Mouse (Mus musculus) limb, embryonic 14.5 days (tissue): Measurements from ENCODE around the gene Taf5l. TPM values are rescaled to one million over a fixed set of nuclear protein-coding genes. Genes with fewer than 3 reads are reported as not detected.
A peak's percentile ranks its signal among the peaks of the same experiment; 100 is the strongest.

Source experiments
- ATAC-seq: fragments of 200-750 bp; cut with Nextera tagmentation; 2 replicates; pipeline ENCODE4 v1.8.0; 2017; ENCODE audit warnings: low read depth, moderate number of reproducible peaks, moderate TSS enrichment; ENCODE audit not compliant: low FRiP score
- DNase-seq: peaks from one replicate; pipeline ENCODE4 v3.0.0-alpha.2; 2015; ENCODE audit warnings: low spot score
- H3K27ac ChIP-seq: fragments of 300-500 bp; sonication (generic); replicated peaks from 2 replicates; pipeline ENCODE4 v1.5.1; 2014; ENCODE audit warnings: low read depth, mild to moderate bottlenecking, low read length, moderate library complexity, mixed read lengths
- H3K27me3 ChIP-seq: fragments of 300-500 bp; sonication (generic); 2 replicates; pipeline ENCODE4 v1.6.1; 2014; ENCODE audit warnings: low read length, mixed read lengths; ENCODE audit not compliant: control insufficient read depth, insufficient read depth
- H3K36me3 ChIP-seq: fragments of 300-500 bp; sonication (generic); 2 replicates; pipeline ENCODE4 v1.6.1; 2014; ENCODE audit warnings: mild to moderate bottlenecking, low read length, moderate library complexity, mixed read lengths; ENCODE audit not compliant: control insufficient read depth, insufficient read depth
- H3K4me1 ChIP-seq: fragments of 300-500 bp; sonication (generic); 2 replicates; pipeline ENCODE4 v1.6.1; 2014; ENCODE audit warnings: antibody characterized with exemption, low read length, mixed read lengths; ENCODE audit not compliant: control insufficient read depth, insufficient read depth
- H3K4me2 ChIP-seq: fragments of 300-500 bp; sonication (generic); replicated peaks from 2 replicates; pipeline ENCODE4 v1.6.1; 2014; ENCODE audit warnings: low read depth, mild to moderate bottlenecking, low read length, moderate library complexity; ENCODE audit not compliant: severe bottlenecking
- H3K4me3 ChIP-seq: fragments of 300-500 bp; sonication (generic); replicated peaks from 2 replicates; pipeline ENCODE4 v1.5.1; 2014; ENCODE audit warnings: low read length
- H3K9ac ChIP-seq: fragments of 300-500 bp; sonication (generic); 2 replicates; pipeline ENCODE4 v1.6.1; 2014; ENCODE audit warnings: mild to moderate bottlenecking, low read depth, low read length, moderate library complexity; ENCODE audit not compliant: severe bottlenecking
- H3K9me3 ChIP-seq: fragments of 300-500 bp; sonication (generic); 2 replicates; pipeline ENCODE4 v1.6.1; 2016; ENCODE audit warnings: low read length; ENCODE audit not compliant: control insufficient read depth
- POLR2A ChIP-seq: fragments of 200-500 bp; IDR thresholded peaks from 2 replicates; pipeline ENCODE4 v1.8.0; 2012; ENCODE audit warnings: inconsistent platforms, mild to moderate bottlenecking, moderate library complexity, borderline replicate concordance; ENCODE audit not compliant: insufficient read depth, insufficient read length; ENCODE audit errors: extremely low read depth
- WGBS: fragments of 180-500 bp; shearing (Covaris S2); extraction: QIAGEN DNeasy Blood & Tissue Kit; methylation state at CpG from one replicate; pipeline ENCODE4 v1.1.7; 2014; 5-methylcytosine and 5-hydroxymethylcytosine counted together
- polyA plus RNA-seq, 2 experiments: library from polyadenylated mRNA; depleted of rRNA in 1 of 2; stranded (reverse) in 1 of 2; unstranded in 1 of 2; fragments of >200 nt; fragmentation: Nextera tagmentation in 1 of 2; extraction: Ambion mirVana in 1 of 2; gene quantifications; 2 replicates each; pipeline versions ENCODE4 v1.2.1 to v1.2.3; 2012 to 2014

The Taf5l gene
- polyA plus RNA-seq, 2 experiments, result 38.8 to 48.8 TPM

GRCm38 (mm10) chr8:123959473-123959872 lies 61.7 kb downstream of the Taf5l start:
- Histone ChIP-seq H3K9ac (no peak overlapping the region), H3K4me3 (no peak overlapping the region), H3K27ac (no peak overlapping the region), H3K4me1 (no peaks in the 10 kb centered on the region), H3K4me2 (no peak overlapping the region), H3K9me3 (no peaks in the 10 kb centered on the region), H3K36me3 (peaks cover 29% of the 10 kb centered on the region), H3K27me3 (no peaks in the 10 kb centered on the region)
- 88% methylated on average over 6 of the region's 6 CpGs for WGBS
- DNase-seq (no peak), ATAC-seq (no peak)
- no peak for TF ChIP-seq POLR2A

GRCm38 (mm10) chr8:123958130-123958529 lies 63.1 kb downstream of the Taf5l start:
- TF ChIP-seq POLR2A, result no peak
- Histone ChIP-seq H3K4me1 (no peaks in the 10 kb centered on the region), H3K36me3 (peaks cover 36% of the 10 kb centered on the region), H3K4me3 (no peak overlapping the region), H3K9ac (no peak overlapping the region), H3K4me2 (no peak overlapping the region), H3K27me3 (no peaks in the 10 kb centered on the region), H3K27ac (no peak overlapping the region), H3K9me3 (no peaks in the 10 kb centered on the region)
- 74% methylated on average over 17 of the region's 17 CpGs for WGBS
- ATAC-seq (no peak), DNase-seq (no peak)

- H3K4me1 ChIP-seq, result no peaks in the 10 kb centered on the region; the same call in 1 of the 2 replicates
- H3K9me3 ChIP-seq, result no peaks in the 10 kb centered on the region
- 94% methylated on average over 8 of the region's 8 CpGs for WGBS
- TF ChIP-seq POLR2A, result no peak
- H3K9ac ChIP-seq, result no peak overlapping the region
- no peaks in the 10 kb centered on the region for H3K27me3 ChIP-seq
- DNase-seq (no peak), ATAC-seq (no peak)
- H3K4me2 ChIP-seq, result no peak overlapping the region
- H3K36me3 ChIP-seq, result peaks cover 25% of the 10 kb centered on the region
- H3K4me3 ChIP-seq, result no peak overlapping the region
- H3K27ac ChIP-seq, result no peak overlapping the region
Observed at GRCm38 (mm10) chr8:123954246-123954645, 67.0 kb downstream of the Taf5l start.

GRCm38 (mm10) chr8:123953686-123954085 lies 67.5 kb downstream of the Taf5l start:
- Histone ChIP-seq H3K9me3 (no peaks in the 10 kb centered on the region), H3K36me3 (peaks cover 25% of the 10 kb centered on the region), H3K4me2 (no peak overlapping the region), H3K27me3 (no peaks in the 10 kb centered on the region), H3K27ac (no peak overlapping the region), H3K4me1 (no peaks in the 10 kb centered on the region; the same call in 1 of the 2 replicates), H3K9ac (no peak overlapping the region), H3K4me3 (no peak overlapping the region)
- ATAC-seq (no peak), DNase-seq (no peak)
- 77% methylated on average over 8 of the region's 8 CpGs for WGBS
- TF ChIP-seq POLR2A, result no peak

- DNase-seq (peak; percentile 73), ATAC-seq (no peak; the same call in 1 of the 2 replicates)
- H3K4me1 ChIP-seq, result peaks cover 6% of the 10 kb centered on the region
- WGBS, result 36% methylated on average over 10 of the region's 10 CpGs
- H3K4me2 ChIP-seq, result peak overlapping the region; percentile 87
- peak overlapping the region; percentile 94 for H3K4me3 ChIP-seq
- no peak for TF ChIP-seq POLR2A
- peak overlapping the region; percentile 76 for H3K9ac ChIP-seq
- peaks cover 28% of the 10 kb centered on the region for H3K36me3 ChIP-seq
- H3K9me3 ChIP-seq, result no peaks in the 10 kb centered on the region
- H3K27me3 ChIP-seq, result no peaks in the 10 kb centered on the region
- H3K27ac ChIP-seq, result no peak overlapping the region
Observed at GRCm38 (mm10) chr8:123950077-123950802, 71.0 kb downstream of the Taf5l start.
